Mouse (Mus musculus) intestine, postnatal 0 days (tissue): ENCODE results near the gene Pik3ap1. TPM values are rescaled to one million over a fixed set of nuclear protein-coding genes. Genes with fewer than 3 reads are reported as not detected.

ENCODE experiments used
- ATAC-seq: fragments of 200-750 bp; cut with Nextera tagmentation; 2 replicates; pipeline ENCODE4 v1.8.0; 2017; ENCODE audit warnings: mild to moderate bottlenecking, moderate TSS enrichment, moderate library complexity
- H3K27ac ChIP-seq: fragments of 300-500 bp; sonication (generic); 2 replicates; pipeline ENCODE4 v1.5.1; 2014; ENCODE audit warnings: mild to moderate bottlenecking, low read depth, low read length, moderate library complexity
- H3K27me3 ChIP-seq: fragments of 300-500 bp; sonication (generic); replicated peaks from 2 replicates; pipeline ENCODE4 v1.6.1; 2014; ENCODE audit warnings: low read length, mixed read lengths; ENCODE audit not compliant: control insufficient read depth, insufficient read depth
- H3K36me3 ChIP-seq: fragments of 300-500 bp; sonication (generic); 2 replicates; pipeline ENCODE4 v1.6.1; 2014; ENCODE audit warnings: mild to moderate bottlenecking, moderate library complexity; ENCODE audit not compliant: control insufficient read depth, insufficient read depth
- H3K4me1 ChIP-seq: fragments of 300-500 bp; sonication (generic); replicated peaks from 2 replicates; pipeline ENCODE4 v1.6.1; 2014; ENCODE audit warnings: antibody characterized with exemption, low read length, mixed read lengths; ENCODE audit not compliant: control insufficient read depth, insufficient read depth
- H3K4me2 ChIP-seq: fragments of 300-500 bp; sonication (generic); replicated peaks from 2 replicates; pipeline ENCODE4 v1.6.1; 2014; ENCODE audit warnings: low read depth, mild to moderate bottlenecking, moderate library complexity
- H3K4me3 ChIP-seq: fragments of 300-500 bp; sonication (generic); 2 replicates; pipeline ENCODE4 v1.5.1; 2014; ENCODE audit warnings: low read depth, low read length
- H3K9ac ChIP-seq: fragments of 300-500 bp; sonication (generic); 2 replicates; pipeline ENCODE4 v1.6.1; 2014; ENCODE audit warnings: mild to moderate bottlenecking, low read depth, low read length
- H3K9me3 ChIP-seq: fragments of 300-500 bp; sonication (generic); 2 replicates; pipeline ENCODE4 v1.6.1; 2016; ENCODE audit warnings: mixed run types; ENCODE audit not compliant: control insufficient read depth
- CTCF ChIP-seq: sonication (generic); IDR thresholded peaks from 2 replicates; pipeline ENCODE4 v1.5.1; 2016; ENCODE audit warnings: low read depth, mild to moderate bottlenecking, control low read depth, antibody characterized with exemption, moderate library complexity
- WGBS: fragments of 180-500 bp; shearing (Covaris S2); extraction: QIAGEN DNeasy Blood & Tissue Kit; methylation state at CpG from one replicate; pipeline ENCODE4 v1.1.7; 2014; 5-methylcytosine and 5-hydroxymethylcytosine counted together
- polyA plus RNA-seq: library from polyadenylated mRNA; unstranded; fragments of >200 nt; fragmentation: Nextera tagmentation; extraction: Ambion mirVana; gene quantifications from 2 replicates; pipeline ENCODE4 v1.2.1, GENCODE M21; 2015

Gene Pik3ap1
- polyA plus RNA-seq, 1 experiment from 2014 or later, result 2.0 TPM

DNA sequence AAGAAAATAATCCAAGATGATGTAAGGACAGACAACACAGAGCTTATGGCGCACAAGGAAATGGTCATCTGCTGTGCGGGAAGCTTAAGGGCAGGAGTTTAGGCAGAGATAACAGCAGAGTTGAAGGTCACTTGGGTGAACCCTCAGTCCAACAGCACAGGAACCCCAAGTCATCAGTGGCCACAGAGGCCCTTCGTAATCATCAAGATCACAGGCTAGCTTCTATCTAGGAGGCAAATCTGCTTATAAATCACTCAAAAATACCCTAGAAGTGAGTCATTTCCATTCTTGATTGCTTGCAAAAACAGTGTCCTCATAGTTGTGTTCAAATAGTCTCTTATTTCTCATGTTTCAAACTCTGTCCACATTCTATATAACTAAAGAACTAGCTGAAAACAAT lies 136.6 kb downstream of the Pik3ap1 start:
- Histone ChIP-seq H3K4me3 (no peak overlapping the region), H3K9ac (no peak overlapping the region), H3K27me3 (no peaks in the 10 kb centered on the region), H3K9me3 (no peaks in the 10 kb centered on the region), H3K27ac (no peak overlapping the region), H3K4me2 (no peak overlapping the region), H3K36me3 (peaks cover 29% of the 10 kb centered on the region), H3K4me1 (no peaks in the 10 kb centered on the region)
- TF ChIP-seq CTCF, result 0 out of 2 replicates have a peak, but pooled peaks have one; percentile 0
- no peak for ATAC-seq
- WGBS, result 84% methylated on average over 3 of the region's 3 CpGs

DNA sequence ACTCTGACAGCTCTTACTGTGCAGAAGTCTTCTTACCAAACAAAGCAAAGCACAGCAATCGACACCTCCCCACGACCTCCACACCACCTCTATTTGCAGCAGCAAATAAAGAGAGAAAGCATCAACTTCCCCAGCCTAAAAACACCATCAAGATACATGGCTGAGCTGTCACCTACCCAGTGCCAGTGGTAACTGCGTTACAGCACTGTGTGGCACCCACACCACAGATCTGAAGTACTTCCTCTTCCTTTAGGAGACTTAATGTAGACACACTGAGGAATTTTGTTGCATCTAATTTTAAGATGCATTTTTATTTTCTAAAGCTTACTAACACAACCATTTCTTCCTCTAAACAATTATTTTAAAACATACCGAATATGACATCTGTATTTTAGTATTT lies 138.6 kb downstream of the Pik3ap1 start:
- H3K36me3 ChIP-seq, result peaks cover 43% of the 10 kb centered on the region
- TF ChIP-seq CTCF, result no peak
- H3K27me3 ChIP-seq, result no peaks in the 10 kb centered on the region
- no peak for ATAC-seq
- H3K4me1 ChIP-seq, result no peaks in the 10 kb centered on the region
- no peaks in the 10 kb centered on the region for H3K9me3 ChIP-seq
- no peak overlapping the region for H3K9ac ChIP-seq
- no peak overlapping the region for H3K27ac ChIP-seq
- no peak overlapping the region for H3K4me3 ChIP-seq
- 74% methylated on average over 4 of the region's 4 CpGs for WGBS
- H3K4me2 ChIP-seq, result no peak overlapping the region

DNA sequence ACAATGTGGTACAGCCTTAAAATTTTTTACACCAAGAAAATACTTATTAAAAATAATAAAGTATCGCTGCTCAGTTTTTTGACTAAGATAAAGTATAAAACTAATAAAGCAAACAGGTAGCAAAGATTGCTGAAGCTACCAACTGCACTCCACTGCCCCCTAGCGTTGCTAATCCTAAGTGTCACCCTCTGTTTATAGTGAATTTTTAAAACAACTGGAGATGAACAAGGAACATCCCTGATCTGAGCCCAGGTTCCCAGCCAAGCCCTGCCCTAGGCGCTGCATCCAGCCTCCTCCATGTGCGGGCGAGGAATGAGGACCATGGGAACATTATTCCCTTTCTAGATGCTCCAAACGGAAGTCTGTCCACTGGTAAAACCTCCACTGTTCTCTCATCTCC lies 140.3 kb downstream of the Pik3ap1 start:
- no peaks in the 10 kb centered on the region for H3K4me1 ChIP-seq
- no peak overlapping the region for H3K4me2 ChIP-seq
- no peaks in the 10 kb centered on the region for H3K9me3 ChIP-seq
- no peak overlapping the region for H3K4me3 ChIP-seq
- H3K36me3 ChIP-seq, result peaks cover 51% of the 10 kb centered on the region
- H3K27ac ChIP-seq, result no peak overlapping the region
- ATAC-seq, result no peak
- WGBS, result 68% methylated on average over 6 of the region's 6 CpGs
- no peak overlapping the region for H3K9ac ChIP-seq
- no peaks in the 10 kb centered on the region for H3K27me3 ChIP-seq
- peak; percentile 79 for TF ChIP-seq CTCF

DNA sequence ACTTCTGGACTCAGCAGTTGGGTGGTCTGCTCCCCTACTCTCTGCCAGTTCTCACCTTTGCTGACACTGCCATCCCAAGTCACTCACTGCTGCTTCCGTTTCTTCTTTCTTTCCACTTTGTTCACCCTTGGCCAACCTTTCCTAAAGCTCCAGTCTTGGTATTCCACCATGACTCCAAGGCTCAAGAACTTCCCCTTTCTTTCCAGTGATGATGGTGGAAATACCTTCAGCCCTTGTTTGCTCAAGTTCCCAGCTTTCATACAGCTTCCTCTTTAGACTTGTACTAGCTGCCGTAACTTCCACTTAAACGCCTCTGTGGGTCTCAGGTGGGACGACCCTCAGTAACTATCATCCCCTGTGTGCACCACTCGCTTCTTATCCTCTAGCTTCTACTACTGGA lies 142.9 kb downstream of the Pik3ap1 start:
- no peak overlapping the region for H3K27ac ChIP-seq
- no peak overlapping the region for H3K9ac ChIP-seq
- no peaks in the 10 kb centered on the region for H3K4me1 ChIP-seq
- TF ChIP-seq CTCF, result no peak
- ATAC-seq, result no peak
- no peaks in the 10 kb centered on the region for H3K9me3 ChIP-seq
- no peak overlapping the region for H3K4me3 ChIP-seq
- H3K4me2 ChIP-seq, result no peak overlapping the region
- peaks cover 66% of the 10 kb centered on the region for H3K36me3 ChIP-seq
- no peaks in the 10 kb centered on the region for H3K27me3 ChIP-seq
- WGBS, result 94% methylated on average over 5 of the region's 5 CpGs

DNA sequence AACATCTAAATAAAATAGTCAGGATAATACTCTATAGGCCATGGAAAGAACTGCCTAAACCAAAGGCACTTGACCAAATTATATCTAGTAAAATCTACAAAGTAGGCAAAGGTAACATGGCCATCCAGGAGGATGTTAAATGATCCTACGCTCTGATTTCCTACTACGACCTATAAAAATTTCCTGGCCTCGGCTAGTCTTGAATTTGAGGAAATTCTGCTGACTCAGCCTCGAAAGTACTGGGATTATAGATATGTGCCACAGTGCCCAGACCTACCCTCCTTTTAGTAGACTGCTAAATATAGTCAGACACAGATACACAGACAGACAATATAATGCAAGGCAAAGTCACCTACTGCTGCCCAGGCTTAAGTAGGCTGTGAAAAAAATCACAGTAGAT lies 151.2 kb downstream of the Pik3ap1 start:
- TF ChIP-seq CTCF, result no peak

More for the DNA sequence above, 151.2 kb downstream of the Pik3ap1 start:
- ATAC-seq, result no peak
- no peaks in the 10 kb centered on the region for H3K4me1 ChIP-seq
- H3K9ac ChIP-seq, result no peak overlapping the region
- no peaks in the 10 kb centered on the region for H3K27me3 ChIP-seq
- WGBS, result 89% methylated on average over 4 of the region's 4 CpGs
- H3K4me3 ChIP-seq, result no peak overlapping the region
- peaks cover 71% of the 10 kb centered on the region for H3K36me3 ChIP-seq
- H3K27ac ChIP-seq, result no peak overlapping the region
- no peak overlapping the region for H3K4me2 ChIP-seq
- H3K9me3 ChIP-seq, result no peaks in the 10 kb centered on the region

Other genes starting within 250 kb of the Pik3ap1 start
- 0.10 TPM in 2 replicates for gene Tll2, start 178.3 kb downstream of the Pik3ap1 start, polyA plus RNA-seq
- 105 and 107 TPM in 2 replicates for gene Tm9sf3, start 121.1 kb downstream of the Pik3ap1 start, polyA plus RNA-seq
- gene Lcor, start 97.5 kb upstream of the Pik3ap1 start, polyA plus RNA-seq, result 16.0 and 18.4 TPM in 2 replicates
- gene Gm340, start 197.3 kb upstream of the Pik3ap1 start, polyA plus RNA-seq, result 0.80 and 0.93 TPM in 2 replicates